Mouse (Mus musculus): ENCODE data around the gene Zranb1. TPM values are rescaled to one million over a fixed set of nuclear protein-coding genes. Genes with fewer than 3 reads are reported as not detected.

The Zranb1 gene
- polyA plus RNA-seq, 1 experiment, result 2.6 TPM

DNA sequence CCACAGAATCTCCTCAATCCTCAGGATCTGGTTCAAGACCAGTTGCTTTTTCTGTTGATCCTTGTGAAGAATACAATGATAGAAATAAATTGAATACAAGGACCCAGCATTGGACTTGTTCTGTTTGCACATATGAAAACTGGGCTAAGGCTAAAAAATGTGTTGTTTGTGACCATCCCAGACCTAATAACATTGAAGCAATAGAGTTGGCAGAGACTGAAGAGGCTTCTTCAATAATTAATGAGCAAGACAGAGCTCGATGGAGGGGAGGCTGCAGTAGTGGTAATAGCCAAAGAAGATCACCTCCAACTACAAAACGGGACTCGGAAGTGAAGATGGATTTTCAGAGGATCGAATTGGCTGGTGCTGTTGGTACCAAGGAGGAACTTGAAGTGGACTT is 19.0 kb downstream of the Zranb1 start:
- TF ChIP-seq CTCF (IDR thresholded peaks at IDR 0.05; ENCODE audit: extremely low read depth, insufficient read length, insufficient replicate concordance, low read depth, low read length), result no peak
- TF ChIP-seq POLR2A (IDR thresholded peaks at IDR 0.05; ENCODE audit: low read depth, low read length), result no peak

DNA sequence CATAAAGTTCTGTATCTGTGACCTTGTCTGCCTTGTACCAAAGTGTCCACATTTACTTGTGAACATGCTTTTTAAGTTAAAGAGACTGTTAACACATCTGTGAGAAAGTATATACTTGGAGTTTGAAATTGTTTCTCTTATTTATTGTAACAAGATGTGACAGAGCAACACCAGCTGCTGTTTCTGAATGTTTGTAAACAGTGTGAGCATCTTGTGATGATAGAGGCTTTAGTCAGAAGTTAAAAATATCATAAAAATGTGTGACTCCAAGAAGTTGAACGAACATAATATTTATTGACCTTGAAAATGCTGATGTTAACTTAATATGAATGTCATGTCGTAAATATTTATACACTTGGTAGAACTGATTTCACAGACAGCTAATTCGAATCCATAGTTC is 19.7 kb downstream of the Zranb1 start:
- Histone ChIP-seq H3K4me1 (ENCODE audit: control insufficient read depth, insufficient read depth, insufficient read length, low read length) (peaks cover 2% of the 10 kb centered on the region; the same call in 1 of the 2 replicates), H3K27me3 (ENCODE audit: control insufficient read depth, insufficient read depth, low read length) (no peaks in the 10 kb centered on the region), H3K36me3 (ENCODE audit: control insufficient read depth, insufficient read depth, low read length) (peaks cover 2% of the 10 kb centered on the region; the same call in 1 of the 2 replicates), H3K4me3 (ENCODE audit: low read depth, low read length) (no peak overlapping the region), H3K27ac (ENCODE audit: insufficient read depth, low read depth, low read length) (no peak overlapping the region)
- 54% methylated on average over 3 of the region's 3 CpGs for WGBS
- TF ChIP-seq CTCF (IDR thresholded peaks at IDR 0.05; ENCODE audit: extremely low read depth, insufficient read length, insufficient replicate concordance, low read depth, low read length), result no peak
- TF ChIP-seq POLR2A (IDR thresholded peaks at IDR 0.05; ENCODE audit: low read depth, low read length), result no peak

More for the DNA sequence above, 19.0 kb downstream of the Zranb1 start:
- H3K4me1 ChIP-seq (ENCODE audit: control insufficient read depth, insufficient read depth, insufficient read length, low read length), result peaks cover 2% of the 10 kb centered on the region; the same call in 1 of the 2 replicates
- H3K27me3 ChIP-seq (ENCODE audit: control insufficient read depth, insufficient read depth, low read length), result no peaks in the 10 kb centered on the region
- H3K4me3 ChIP-seq (ENCODE audit: low read depth, low read length), result no peak overlapping the region
- 75% methylated on average over 4 of the region's 4 CpGs for WGBS
- H3K36me3 ChIP-seq (ENCODE audit: control insufficient read depth, insufficient read depth, low read length), result peaks cover 2% of the 10 kb centered on the region; the same call in 1 of the 2 replicates
- no peak overlapping the region for H3K27ac ChIP-seq (ENCODE audit: insufficient read depth, low read depth, low read length)

DNA sequence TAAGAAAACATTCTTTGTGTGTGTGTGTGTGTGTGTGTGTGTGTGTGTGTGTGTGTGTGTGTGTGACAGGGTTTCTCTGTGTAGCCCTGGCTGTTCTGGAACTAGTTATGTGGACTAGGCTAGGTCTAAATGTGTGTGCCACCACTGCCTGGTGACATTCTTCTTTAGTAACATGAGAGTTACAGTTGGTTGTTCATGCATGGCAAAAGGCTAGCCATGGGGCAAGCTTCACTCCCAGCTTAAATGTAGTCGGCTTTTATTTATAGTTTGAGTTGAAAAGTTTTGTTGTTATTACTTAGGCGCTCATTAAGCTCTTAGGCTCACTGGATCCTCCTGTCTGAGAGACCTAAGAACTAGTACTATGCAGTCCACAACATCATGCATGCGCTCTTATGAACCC is 33.5 kb downstream of the Zranb1 start:
- WGBS, result 78% methylated on average over 3 of the region's 3 CpGs
- TF ChIP-seq POLR2A (IDR thresholded peaks at IDR 0.05; ENCODE audit: low read depth, low read length) (no peak), CTCF (IDR thresholded peaks at IDR 0.05; ENCODE audit: extremely low read depth, insufficient read length, insufficient replicate concordance, low read depth, low read length) (no peak)

DNA sequence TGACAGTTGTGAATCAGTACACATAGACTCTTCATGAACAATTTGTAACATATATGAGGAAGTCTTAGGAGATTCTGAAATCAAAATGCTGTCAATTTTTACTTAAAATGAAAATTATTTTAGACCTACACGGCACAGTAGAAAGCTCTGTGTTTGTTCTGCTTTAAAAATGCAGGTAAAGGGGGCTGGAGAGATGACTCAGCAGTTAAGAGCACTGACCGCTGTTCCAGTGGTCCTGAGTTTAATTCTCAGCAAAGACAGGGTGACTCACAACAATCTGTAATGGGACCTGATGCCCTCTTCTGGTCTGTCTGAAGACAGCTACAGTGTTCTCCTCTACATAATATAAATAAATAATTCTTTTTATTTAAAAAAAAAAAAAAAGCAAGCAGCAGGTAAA is 34.8 kb downstream of the Zranb1 start:
- Histone ChIP-seq H3K36me3 (ENCODE audit: control insufficient read depth, insufficient read depth, low read length) (peaks cover 11% of the 10 kb centered on the region; the same call in 1 of the 2 replicates), H3K27ac (ENCODE audit: insufficient read depth, low read depth, low read length) (no peak overlapping the region), H3K4me3 (ENCODE audit: low read depth, low read length) (no peak overlapping the region), H3K27me3 (ENCODE audit: control insufficient read depth, insufficient read depth, low read length) (no peaks in the 10 kb centered on the region), H3K4me1 (ENCODE audit: control insufficient read depth, insufficient read depth, insufficient read length, low read length) (no peaks in the 10 kb centered on the region)
- 87% methylated on average over 2 of the region's 2 CpGs for WGBS
- TF ChIP-seq POLR2A (IDR thresholded peaks at IDR 0.05; ENCODE audit: low read depth, low read length), result no peak

More for the DNA sequence above, 33.5 kb downstream of the Zranb1 start:
- Histone ChIP-seq H3K27me3 (ENCODE audit: control insufficient read depth, insufficient read depth, low read length) (no peaks in the 10 kb centered on the region), H3K4me3 (ENCODE audit: low read depth, low read length) (no peak overlapping the region), H3K36me3 (ENCODE audit: control insufficient read depth, insufficient read depth, low read length) (peaks cover 10% of the 10 kb centered on the region; the same call in 1 of the 2 replicates), H3K4me1 (ENCODE audit: control insufficient read depth, insufficient read depth, insufficient read length, low read length) (no peaks in the 10 kb centered on the region), H3K27ac (ENCODE audit: insufficient read depth, low read depth, low read length) (no peak overlapping the region)

DNA sequence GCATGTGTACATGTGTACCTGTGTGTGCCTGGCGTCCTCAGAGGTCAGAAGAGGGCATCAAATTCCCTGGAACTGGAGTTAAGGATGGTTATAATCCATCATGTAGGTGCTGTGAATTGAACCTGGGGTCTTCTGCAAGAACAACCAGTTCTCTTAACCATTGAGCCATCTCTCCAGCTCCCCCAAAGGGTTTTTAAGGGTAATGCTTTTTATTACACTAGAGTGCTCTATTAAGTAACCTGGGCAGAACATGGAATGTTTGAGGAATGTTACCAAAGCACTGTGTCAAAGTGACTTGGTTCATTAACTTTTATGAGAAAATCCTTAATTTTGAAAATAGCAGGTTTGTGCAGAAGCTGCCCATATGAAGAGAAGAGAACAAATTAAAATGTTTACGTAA is 41.1 kb downstream of the Zranb1 start:
- Histone ChIP-seq H3K36me3 (ENCODE audit: control insufficient read depth, insufficient read depth, low read length) (peaks cover 26% of the 10 kb centered on the region), H3K4me1 (ENCODE audit: control insufficient read depth, insufficient read depth, insufficient read length, low read length) (no peaks in the 10 kb centered on the region), H3K27ac (ENCODE audit: insufficient read depth, low read depth, low read length) (no peak overlapping the region), H3K27me3 (ENCODE audit: control insufficient read depth, insufficient read depth, low read length) (no peaks in the 10 kb centered on the region), H3K4me3 (ENCODE audit: low read depth, low read length) (no peak overlapping the region)
- TF ChIP-seq CTCF (IDR thresholded peaks at IDR 0.05; ENCODE audit: extremely low read depth, insufficient read length, insufficient replicate concordance, low read depth, low read length) (no peak), POLR2A (IDR thresholded peaks at IDR 0.05; ENCODE audit: low read depth, low read length) (no peak)
- WGBS, result 97% methylated on average over 2 of the region's 2 CpGs

DNA sequence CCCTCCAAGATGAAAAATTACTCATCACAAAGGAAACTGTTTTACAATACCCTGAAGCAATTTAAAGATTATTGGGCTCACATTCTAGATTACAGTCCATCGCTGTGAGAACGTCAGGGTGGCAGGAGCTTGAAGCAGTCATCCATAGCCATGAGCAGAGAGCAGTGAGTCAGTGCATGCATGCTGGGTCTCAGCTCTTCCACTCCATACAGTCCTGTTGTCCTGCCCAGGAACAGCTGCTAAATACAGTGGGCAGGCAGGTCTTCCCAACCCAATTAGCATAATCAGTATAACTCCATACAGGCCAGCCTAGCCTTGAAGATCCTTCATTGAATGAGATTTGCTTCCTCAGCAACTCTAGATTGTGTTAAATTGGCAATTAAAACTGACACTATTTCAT is 45.1 kb downstream of the Zranb1 start:
- Histone ChIP-seq H3K4me1 (ENCODE audit: control insufficient read depth, insufficient read depth, insufficient read length, low read length) (no peaks in the 10 kb centered on the region), H3K36me3 (ENCODE audit: control insufficient read depth, insufficient read depth, low read length) (peaks cover 23% of the 10 kb centered on the region), H3K27me3 (ENCODE audit: control insufficient read depth, insufficient read depth, low read length) (no peaks in the 10 kb centered on the region), H3K27ac (ENCODE audit: insufficient read depth, low read depth, low read length) (no peak overlapping the region), H3K4me3 (ENCODE audit: low read depth, low read length) (no peak overlapping the region)
- WGBS, result 58% methylated on average over 2 of the region's 2 CpGs
- no peak for TF ChIP-seq POLR2A (IDR thresholded peaks at IDR 0.05; ENCODE audit: low read depth, low read length)
- TF ChIP-seq CTCF (IDR thresholded peaks at IDR 0.05; ENCODE audit: extremely low read depth, insufficient read length, insufficient replicate concordance, low read depth, low read length), result no peak

DNA sequence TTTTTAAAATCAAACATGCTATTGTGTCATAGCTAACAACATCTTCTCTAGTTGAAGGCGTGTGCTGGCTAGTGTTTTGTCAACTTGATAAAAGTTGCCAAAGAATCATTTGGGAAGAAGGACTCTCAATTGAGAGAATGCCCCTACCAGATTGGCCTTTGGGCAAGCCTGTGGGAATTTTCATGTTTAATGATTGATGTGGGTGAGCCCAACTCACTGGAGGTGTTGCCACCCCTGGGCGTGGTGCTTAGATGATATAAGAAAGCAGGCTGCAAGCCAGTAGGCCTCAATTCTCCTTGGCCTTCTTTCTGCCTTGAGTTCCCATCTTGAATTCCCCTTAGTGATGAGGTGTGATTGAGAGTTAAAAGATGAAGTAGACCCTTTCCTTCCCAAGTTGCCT is 47.0 kb downstream of the Zranb1 start:
- 72% methylated on average over 2 of the region's 2 CpGs for WGBS

More for the DNA sequence above, 47.0 kb downstream of the Zranb1 start:
- Histone ChIP-seq H3K4me3 (ENCODE audit: low read depth, low read length) (no peak overlapping the region), H3K27me3 (ENCODE audit: control insufficient read depth, insufficient read depth, low read length) (no peaks in the 10 kb centered on the region), H3K36me3 (ENCODE audit: control insufficient read depth, insufficient read depth, low read length) (peaks cover 24% of the 10 kb centered on the region), H3K4me1 (ENCODE audit: control insufficient read depth, insufficient read depth, insufficient read length, low read length) (no peaks in the 10 kb centered on the region), H3K27ac (ENCODE audit: insufficient read depth, low read depth, low read length) (no peak overlapping the region)
- TF ChIP-seq POLR2A (IDR thresholded peaks at IDR 0.05; ENCODE audit: low read depth, low read length) (no peak), CTCF (IDR thresholded peaks at IDR 0.05; ENCODE audit: extremely low read depth, insufficient read length, insufficient replicate concordance, low read depth, low read length) (no peak)

Data from small intestine, adult 2 months (tissue).